Mouse (Mus musculus) MEL (cell line): ENCODE results near the gene Masp2. TPM values are rescaled to one million over a fixed set of nuclear protein-coding genes. Genes with fewer than 3 reads are reported as not detected.

Experiments used
- DNase-seq: peaks from one replicate; pipeline ENCODE4 v3.0.0; 2011; ENCODE audit warnings: low read depth, low spot score
- H3K27ac ChIP-seq: 2 replicates; pipeline ENCODE4 v1.5.1; 2012; ENCODE audit warnings: low read depth, mild to moderate bottlenecking, control low read depth, low read length, moderate library complexity; ENCODE audit not compliant: control insufficient read depth
- H3K27me3 ChIP-seq, 2 experiments: fragments of 150-350 bp in 1 of 2; sonication (generic) in 1 of 2; 2 replicates each; pipeline ENCODE4 v1.6.1; 2012; ENCODE audit warnings: low read length in 2 of 2, mild to moderate bottlenecking in 2 of 2, improper control_type of control experiment in 1 of 2, moderate library complexity in 1 of 2; ENCODE audit not compliant: insufficient read depth in 2 of 2, control insufficient read depth in 1 of 2
- H3K36me3 ChIP-seq, 2 experiments: 2 replicates each; pipeline ENCODE4 v1.6.1; 2012 to 2014; ENCODE audit warnings: low read length in 2 of 2, improper control_type of control experiment in 1 of 2, inconsistent platforms in 1 of 2, mild to moderate bottlenecking in 1 of 2; ENCODE audit not compliant: insufficient read depth in 2 of 2, control insufficient read depth in 1 of 2
- H3K4me1 ChIP-seq, 2 experiments: fragments of 150-350 bp in 1 of 2; sonication (generic) in 1 of 2; 2 replicates each; pipeline ENCODE4 v1.6.1; 2012; ENCODE audit warnings: low read length in 2 of 2, improper control_type of control experiment in 1 of 2, mild to moderate bottlenecking in 1 of 2; ENCODE audit not compliant: insufficient read depth in 2 of 2, control insufficient read depth in 1 of 2
- H3K4me3 ChIP-seq, 2 experiments: fragments of 150-350 bp in 1 of 2; sonication (generic) in 1 of 2; 2 replicates each; pipeline ENCODE4 v1.5.1; 2012; ENCODE audit warnings: low read depth in 2 of 2, low read length in 2 of 2, mild to moderate bottlenecking in 2 of 2, moderate library complexity in 2 of 2, control low read depth in 1 of 2, improper control_type of control experiment in 1 of 2; ENCODE audit not compliant: control insufficient read depth in 1 of 2, insufficient read depth in 1 of 2
- H3K79me2 ChIP-seq: 2 replicates; pipeline ENCODE4 v1.6.1; 2012; ENCODE audit warnings: mild to moderate bottlenecking, low read length, moderate library complexity; ENCODE audit not compliant: control insufficient read depth, poor library complexity, insufficient read depth
- H3K9ac ChIP-seq: 2 replicates; pipeline ENCODE4 v1.6.1; 2012; ENCODE audit warnings: low read depth, mild to moderate bottlenecking, control low read depth, low read length, moderate library complexity; ENCODE audit not compliant: control insufficient read depth, poor library complexity, severe bottlenecking
- H3K9me3 ChIP-seq: fragments of 150-350 bp; sonication (generic); replicated peaks from 2 replicates; pipeline ENCODE4 v1.6.1; 2012; ENCODE audit warnings: mild to moderate bottlenecking, low read length, improper control_type of control experiment, moderate library complexity; ENCODE audit not compliant: insufficient read depth
- BHLHE40 ChIP-seq: IDR thresholded peaks from 2 replicates; pipeline ENCODE4 v1.6.1; 2012; ENCODE audit warnings: low read depth, mild to moderate bottlenecking, inconsistent platforms, low read length, improper control_type of control experiment, borderline replicate concordance
- CHD2 ChIP-seq: IDR thresholded peaks from 2 replicates; pipeline ENCODE4 v1.6.1; 2011; ENCODE audit warnings: low read length, improper control_type of control experiment
- CTCF ChIP-seq, 3 experiments: IDR thresholded peaks in 2 of 3; conservative IDR thresholded peaks in 1 of 3; 2 replicates each; pipeline ENCODE4 v1.5.1; 2011 to 2012; ENCODE audit warnings: low read length in 3 of 3, low read depth in 2 of 3, mild to moderate bottlenecking in 2 of 3, improper control_type of control experiment in 1 of 3, inconsistent platforms in 1 of 3, mixed read lengths in 1 of 3, moderate library complexity in 1 of 3; ENCODE audit not compliant: control insufficient read depth in 1 of 3, insufficient read depth in 1 of 3, poor library complexity in 1 of 3, severe bottlenecking in 1 of 3
- GATA1 ChIP-seq: IDR thresholded peaks from 2 replicates; pipeline ENCODE4 v1.6.1; 2011; ENCODE audit warnings: low read depth, low read length, improper control_type of control experiment
- HCFC1 ChIP-seq: IDR thresholded peaks from 2 replicates; pipeline ENCODE4 v1.6.1; 2012; ENCODE audit warnings: low read depth, mild to moderate bottlenecking, inconsistent platforms, low read length, improper control_type of control experiment, moderate library complexity
- MAFK ChIP-seq: IDR thresholded peaks from 2 replicates; pipeline ENCODE4 v1.6.1; 2011; ENCODE audit warnings: low read depth, mild to moderate bottlenecking, low read length, improper control_type of control experiment, borderline replicate concordance
- MAZ ChIP-seq: IDR thresholded peaks from 2 replicates; pipeline ENCODE4 v1.6.1; 2012; ENCODE audit warnings: low read depth, mild to moderate bottlenecking, inconsistent platforms, low read length, improper control_type of control experiment
- MEF2A ChIP-seq: IDR thresholded peaks from 2 replicates; pipeline ENCODE4 v1.6.1; 2014; ENCODE audit warnings: low read depth, mild to moderate bottlenecking, inconsistent platforms, low read length, improper control_type of control experiment; ENCODE audit not compliant: poor library complexity, insufficient replicate concordance, severe bottlenecking; ENCODE audit errors: extremely low read depth
- MXI1 ChIP-seq: IDR thresholded peaks from 2 replicates; pipeline ENCODE4 v1.6.1; 2011; ENCODE audit warnings: mild to moderate bottlenecking, low read depth, low read length, improper control_type of control experiment
- MYB ChIP-seq: IDR thresholded peaks from 2 replicates; pipeline ENCODE4 v1.6.1; 2011; ENCODE audit warnings: mild to moderate bottlenecking, low read depth, low read length, improper control_type of control experiment
- NELFE ChIP-seq: IDR thresholded peaks from 2 replicates; pipeline ENCODE4 v1.6.1; 2011; ENCODE audit warnings: low read depth, low read length, improper control_type of control experiment
- POLR2A ChIP-seq, 2 experiments: IDR thresholded peaks; 2 replicates each; pipeline ENCODE4 v1.6.1; 2011 to 2012; ENCODE audit warnings: low read length in 2 of 2, mild to moderate bottlenecking in 2 of 2, control low read depth in 1 of 2, improper control_type of control experiment in 1 of 2, low read depth in 1 of 2, moderate library complexity in 1 of 2; ENCODE audit not compliant: control insufficient read depth in 1 of 2, insufficient read depth in 1 of 2, poor library complexity in 1 of 2
- POLR2AphosphoS2 ChIP-seq: IDR thresholded peaks from 2 replicates; pipeline ENCODE4 v1.6.1; 2011; ENCODE audit warnings: low read length, improper control_type of control experiment
- POLR2AphosphoS5 ChIP-seq: IDR thresholded peaks from 2 replicates; pipeline ENCODE4 v1.6.1; 2012; ENCODE audit warnings: low read depth, borderline replicate concordance, mild to moderate bottlenecking, inconsistent platforms, low read length, moderate library complexity, mixed read lengths
- RAD21 ChIP-seq: IDR thresholded peaks from 2 replicates; pipeline ENCODE4 v1.6.1; 2011; ENCODE audit warnings: mild to moderate bottlenecking, low read depth, low read length, improper control_type of control experiment
- RCOR1 ChIP-seq: IDR thresholded peaks from 2 replicates; pipeline ENCODE4 v1.6.1; 2012; ENCODE audit warnings: low read depth, mild to moderate bottlenecking, inconsistent platforms, low read length, improper control_type of control experiment
- SIN3A ChIP-seq: IDR thresholded peaks from 2 replicates; pipeline ENCODE4 v1.6.1; 2012; ENCODE audit warnings: low read length, improper control_type of control experiment, inconsistent platforms
- SMC3 ChIP-seq: IDR thresholded peaks from 2 replicates; pipeline ENCODE4 v1.6.1; 2011; ENCODE audit warnings: low read depth, low read length, improper control_type of control experiment
- TAL1 ChIP-seq: IDR thresholded peaks from 2 replicates; pipeline ENCODE4 v1.6.1; 2012; ENCODE audit warnings: mild to moderate bottlenecking, inconsistent platforms, low read length, moderate library complexity, mixed read lengths
- TBP ChIP-seq: IDR thresholded peaks from 2 replicates; pipeline ENCODE4 v1.8.0; 2011; ENCODE audit warnings: low read depth, low read length, improper control_type of control experiment
- ZC3H11A ChIP-seq: IDR thresholded peaks from 2 replicates; pipeline ENCODE4 v1.6.1; 2012; ENCODE audit warnings: low read depth, mild to moderate bottlenecking, inconsistent platforms, low read length, improper control_type of control experiment
- ZMIZ1 ChIP-seq: IDR thresholded peaks from 2 replicates; pipeline ENCODE4 v1.6.1; 2012; ENCODE audit warnings: low read depth, mild to moderate bottlenecking, inconsistent platforms, low read length, improper control_type of control experiment, moderate library complexity
- ZNF384 ChIP-seq: IDR thresholded peaks from 2 replicates; pipeline ENCODE4 v1.6.1; 2012; ENCODE audit warnings: low read depth, mild to moderate bottlenecking, inconsistent platforms, low read length, improper control_type of control experiment
- polyA plus RNA-seq, 2 experiments: library from polyadenylated mRNA; stranded (reverse) in 1 of 2; unstranded in 1 of 2; fragments of >175 nt in 1 of 2; fragments of >200 nt in 1 of 2; gene quantifications; 2 replicates each; pipeline versions ENCODE4 v1.2.1 to v1.2.4; 2012; ENCODE audit warnings: low replicate concordance in 2 of 2, low read depth in 1 of 2; ENCODE audit not compliant: insufficient read length in 2 of 2, insufficient read depth in 1 of 2, missing spikeins in 1 of 2
- total RNA-seq: library from RNA; depleted of rRNA; stranded (reverse); fragments of 300-350 nt; gene quantifications from 2 replicates; pipeline ENCODE4 v1.2.3, GENCODE M21; 2012

The Masp2 gene
- total and polyA plus RNA-seq, 3 experiments, result 0.38 to 1.4 TPM; not detected in 1

DNA sequence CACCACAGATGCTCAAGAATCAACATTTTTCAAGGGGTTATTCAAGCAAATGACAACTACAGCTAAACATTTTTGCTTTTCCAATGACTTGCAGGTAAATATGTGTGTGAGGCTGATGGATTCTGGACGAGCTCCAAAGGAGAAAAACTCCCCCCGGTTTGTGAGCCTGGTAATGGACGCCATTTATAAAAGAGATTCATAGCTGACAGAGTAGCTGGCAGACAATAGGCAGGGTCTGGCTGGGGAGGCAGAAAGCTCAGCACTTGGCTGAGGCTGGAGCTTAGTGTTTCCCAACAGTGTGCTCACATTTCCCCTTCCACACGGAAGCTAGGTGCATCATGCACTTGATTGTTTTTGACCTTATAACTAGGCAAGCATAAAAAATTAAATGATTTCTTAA, 10.2 kb downstream of the Masp2 start:
- H3K27me3 ChIP-seq, result no peaks in the 10 kb centered on the region
- H3K4me1 ChIP-seq, result no peaks in the 10 kb centered on the region
- TF ChIP-seq SIN3A (no peak), POLR2AphosphoS2 (peak; percentile 24; the same call in 1 of the 2 replicates), BHLHE40 (no peak)
- TF ChIP-seq, all 39 proteins: peak for 1
- H3K36me3 ChIP-seq, result peaks cover 4 to 9% of the 10 kb centered on the region in 2 experiments
- no peak overlapping the region for H3K27ac ChIP-seq
- H3K79me2 ChIP-seq, result no peaks in the 10 kb centered on the region
- no peak for DNase-seq
- no peak overlapping the region for H3K4me3 ChIP-seq
- H3K9ac ChIP-seq, result no peak overlapping the region
- no peaks in the 10 kb centered on the region for H3K9me3 ChIP-seq

DNA sequence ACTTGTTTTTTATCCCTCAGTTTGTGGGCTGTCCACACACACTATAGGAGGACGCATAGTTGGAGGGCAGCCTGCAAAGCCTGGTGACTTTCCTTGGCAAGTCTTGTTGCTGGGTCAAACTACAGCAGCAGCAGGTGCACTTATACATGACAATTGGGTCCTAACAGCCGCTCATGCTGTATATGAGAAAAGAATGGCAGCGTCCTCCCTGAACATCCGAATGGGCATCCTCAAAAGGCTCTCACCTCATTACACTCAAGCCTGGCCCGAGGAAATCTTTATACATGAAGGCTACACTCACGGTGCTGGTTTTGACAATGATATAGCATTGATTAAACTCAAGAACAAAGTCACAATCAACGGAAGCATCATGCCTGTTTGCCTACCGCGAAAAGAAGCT, 11.4 kb downstream of the Masp2 start:
- H3K4me3 ChIP-seq, result no peak overlapping the region
- no peaks in the 10 kb centered on the region for H3K79me2 ChIP-seq
- H3K9me3 ChIP-seq, result no peaks in the 10 kb centered on the region
- TF ChIP-seq NELFE (0 out of 2 replicates have a peak, but pooled peaks have one; percentile 19), ZC3H11A (no peak)
- H3K27me3 ChIP-seq, result no peaks in the 10 kb centered on the region
- H3K9ac ChIP-seq, result no peak overlapping the region
- H3K36me3 ChIP-seq, result peaks cover 7 to 16% of the 10 kb centered on the region in 2 experiments
- no peaks in the 10 kb centered on the region for H3K4me1 ChIP-seq
- no peak for DNase-seq
- H3K27ac ChIP-seq, result no peak overlapping the region

DNA sequence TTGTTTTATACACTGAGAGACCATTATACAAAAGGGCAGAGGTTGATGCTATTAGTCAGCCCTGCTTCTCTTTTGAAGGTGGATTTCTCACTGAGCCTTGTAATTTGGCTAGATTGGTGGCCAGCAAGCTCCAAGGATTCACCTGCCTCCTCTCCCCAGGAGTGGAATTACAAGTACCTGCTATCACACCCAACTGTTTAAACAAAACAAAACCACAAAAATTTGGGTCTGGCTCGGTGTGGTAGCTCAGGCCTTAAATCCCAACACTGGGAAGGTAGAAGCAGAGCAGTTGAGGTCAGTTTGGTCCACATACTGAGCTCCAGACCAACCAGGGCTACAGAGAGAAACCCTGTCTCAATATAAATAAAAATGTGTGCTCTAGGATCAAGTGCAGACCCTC, 17.5 kb downstream of the Masp2 start:
- peaks cover 48 to 61% of the 10 kb centered on the region in 2 experiments for H3K36me3 ChIP-seq
- no peaks in the 10 kb centered on the region for H3K9me3 ChIP-seq
- 0 out of 4 replicates have a peak, but pooled peaks of 1 of the 2 experiments have one; percentile 5 for TF ChIP-seq POLR2A (IDR thresholded peaks at IDR 0.05; ENCODE audit: control insufficient read depth in 1 of 2, insufficient read depth in 1 of 2, low read depth in 1 of 2, low read length in 2 of 2, poor library complexity in 1 of 2)
- TF ChIP-seq MXI1, result no peak
- no peak for TF ChIP-seq MYB
- TF ChIP-seq TBP, result no peak
- no peak for TF ChIP-seq ZC3H11A
- TF ChIP-seq, all 39 proteins: peak for 1
- H3K4me3 ChIP-seq, result no peak overlapping the region
- H3K9ac ChIP-seq, result no peak overlapping the region
- H3K27me3 ChIP-seq, result no peaks in the 10 kb centered on the region
- H3K4me1 ChIP-seq, result peaks cover 1 to 18% of the 10 kb centered on the region in 2 experiments
- peaks cover 33% of the 10 kb centered on the region for H3K79me2 ChIP-seq
- no peak overlapping the region for H3K27ac ChIP-seq
- DNase-seq, result no peak

DNA sequence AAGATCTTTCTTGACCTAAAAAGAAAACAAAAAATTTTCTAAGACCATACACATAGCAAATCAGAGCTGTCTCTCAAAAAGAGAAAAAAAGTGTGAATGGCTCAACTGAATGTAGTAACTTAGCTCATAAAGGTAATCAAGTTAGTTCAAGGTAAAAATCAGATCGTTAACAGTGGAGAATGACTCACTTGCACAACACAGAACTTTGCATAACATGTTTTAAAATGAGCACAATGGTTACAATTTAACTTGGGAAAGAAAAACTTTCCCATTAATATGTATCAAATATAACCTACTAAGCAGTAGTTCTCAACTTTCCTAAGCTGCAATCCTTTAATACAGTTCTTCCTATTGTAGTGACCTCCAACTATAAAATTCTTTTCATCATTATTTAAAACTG, 18.4 kb downstream of the Masp2 start:
- Histone ChIP-seq H3K4me3 (no peak overlapping the region), H3K36me3 (peaks cover 57 to 62% of the 10 kb centered on the region in 2 experiments), H3K4me1 (peaks cover 2 to 23% of the 10 kb centered on the region in 2 experiments), H3K79me2 (peaks cover 42% of the 10 kb centered on the region), H3K27me3 (no peaks in the 10 kb centered on the region), H3K9ac (no peak overlapping the region), H3K27ac (no peak overlapping the region), H3K9me3 (no peaks in the 10 kb centered on the region)
- no peak for DNase-seq
- TF ChIP-seq ZMIZ1 (no peak), MAZ (no peak), MEF2A (no peak), MAFK (no peak), POLR2AphosphoS5 (no peak), SMC3 (no peak), CTCF (IDR thresholded peaks at IDR 0.05 in 2 of 3, conservative IDR thresholded peaks at IDR 0.05 in 1 of 3; ENCODE audit: control insufficient read depth in 1 of 3, insufficient read depth in 1 of 3, low read depth in 2 of 3, low read length in 3 of 3, poor library complexity in 1 of 3, severe bottlenecking in 1 of 3) (no peak), ZNF384 (no peak), TAL1 (no peak), RCOR1 (no peak), GATA1 (no peak), HCFC1 (no peak), RAD21 (no peak), CHD2 (no peak)
